Mouse (Mus musculus) liver, embryonic 15.5 days (tissue): Measurements from ENCODE around the gene Elp5. TPM values are rescaled to one million over a fixed set of nuclear protein-coding genes. Genes with fewer than 3 reads are reported as not detected.
A peak's percentile ranks its signal among the peaks of the same experiment; 100 is the strongest.

Experiments
- ATAC-seq: fragments of 200-750 bp; cut with Nextera tagmentation; 2 replicates; pipeline ENCODE4 v1.8.0; 2017; ENCODE audit warnings: moderate number of reproducible peaks, mild to moderate bottlenecking, moderate library complexity; ENCODE audit not compliant: insufficient read depth
- H3K27ac ChIP-seq: fragments of 300-500 bp; sonication (generic); replicated peaks from 2 replicates; pipeline ENCODE4 v1.5.1; 2015; ENCODE audit warnings: mild to moderate bottlenecking, inconsistent platforms
- H3K27me3 ChIP-seq: fragments of 300-500 bp; sonication (generic); 2 replicates; pipeline ENCODE4 v1.6.1; 2015; ENCODE audit warnings: mild to moderate bottlenecking, inconsistent platforms
- H3K36me3 ChIP-seq: fragments of 300-500 bp; sonication (generic); replicated peaks from 2 replicates; pipeline ENCODE4 v1.6.1; 2015; ENCODE audit warnings: moderate library complexity, mild to moderate bottlenecking, inconsistent platforms
- H3K4me1 ChIP-seq: fragments of 300-500 bp; sonication (generic); replicated peaks from 2 replicates; pipeline ENCODE4 v1.6.1; 2015; ENCODE audit warnings: inconsistent platforms
- H3K4me2 ChIP-seq: fragments of 300-500 bp; sonication (generic); 2 replicates; pipeline ENCODE4 v1.6.1; 2015; ENCODE audit warnings: moderate library complexity, mild to moderate bottlenecking, inconsistent platforms
- H3K4me3 ChIP-seq: fragments of 300-500 bp; sonication (generic); replicated peaks from 2 replicates; pipeline ENCODE4 v1.5.1; 2015; ENCODE audit warnings: mild to moderate bottlenecking, inconsistent platforms
- H3K9ac ChIP-seq: fragments of 300-500 bp; sonication (generic); 2 replicates; pipeline ENCODE4 v1.6.1; 2015; ENCODE audit warnings: moderate library complexity, mild to moderate bottlenecking, inconsistent platforms
- H3K9me3 ChIP-seq: fragments of 300-500 bp; sonication (generic); replicated peaks from 2 replicates; pipeline ENCODE4 v1.6.1; 2016; ENCODE audit warnings: inconsistent platforms
- WGBS: fragments of 180-500 bp; shearing (Covaris S2); methylation state at CpG from one replicate; pipeline ENCODE4 v1.1.7; 2015; ENCODE audit warnings: mixed read lengths; ENCODE audit not compliant: insufficient replicate concordance; 5-methylcytosine and 5-hydroxymethylcytosine counted together
- polyA plus RNA-seq: library from polyadenylated mRNA; unstranded; fragments of >200 nt; fragmentation: Nextera tagmentation; extraction: Ambion mirVana; gene quantifications from 2 replicates; pipeline ENCODE4 v1.2.1, GENCODE M21; 2015

The Elp5 gene
- polyA plus RNA-seq, 1 experiment from 2014 or later = 58.1 TPM

- peak overlapping the region; percentile 45 for H3K27ac ChIP-seq
- H3K4me2 ChIP-seq = peak overlapping the region; percentile 100; the same call in 1 of the 2 replicates
- 0 out of 2 replicates have a peak overlapping the region, but pooled peaks have one; percentile 1 for H3K9ac ChIP-seq
- no peaks in the 10 kb centered on the region for H3K27me3 ChIP-seq
- H3K4me3 ChIP-seq = peak overlapping the region; percentile 73; the same call in 1 of the 2 replicates
- no peaks in the 10 kb centered on the region for H3K9me3 ChIP-seq
- peaks cover 60% of the 10 kb centered on the region for H3K4me1 ChIP-seq
- WGBS = 75% methylated on average over 8 of the region's 8 CpGs
- no peak for ATAC-seq
- peaks cover 32% of the 10 kb centered on the region for H3K36me3 ChIP-seq
Observed at GRCm38 (mm10) chr11:69999666-70000065, 17.3 kb upstream of the Elp5 start.

DNA sequence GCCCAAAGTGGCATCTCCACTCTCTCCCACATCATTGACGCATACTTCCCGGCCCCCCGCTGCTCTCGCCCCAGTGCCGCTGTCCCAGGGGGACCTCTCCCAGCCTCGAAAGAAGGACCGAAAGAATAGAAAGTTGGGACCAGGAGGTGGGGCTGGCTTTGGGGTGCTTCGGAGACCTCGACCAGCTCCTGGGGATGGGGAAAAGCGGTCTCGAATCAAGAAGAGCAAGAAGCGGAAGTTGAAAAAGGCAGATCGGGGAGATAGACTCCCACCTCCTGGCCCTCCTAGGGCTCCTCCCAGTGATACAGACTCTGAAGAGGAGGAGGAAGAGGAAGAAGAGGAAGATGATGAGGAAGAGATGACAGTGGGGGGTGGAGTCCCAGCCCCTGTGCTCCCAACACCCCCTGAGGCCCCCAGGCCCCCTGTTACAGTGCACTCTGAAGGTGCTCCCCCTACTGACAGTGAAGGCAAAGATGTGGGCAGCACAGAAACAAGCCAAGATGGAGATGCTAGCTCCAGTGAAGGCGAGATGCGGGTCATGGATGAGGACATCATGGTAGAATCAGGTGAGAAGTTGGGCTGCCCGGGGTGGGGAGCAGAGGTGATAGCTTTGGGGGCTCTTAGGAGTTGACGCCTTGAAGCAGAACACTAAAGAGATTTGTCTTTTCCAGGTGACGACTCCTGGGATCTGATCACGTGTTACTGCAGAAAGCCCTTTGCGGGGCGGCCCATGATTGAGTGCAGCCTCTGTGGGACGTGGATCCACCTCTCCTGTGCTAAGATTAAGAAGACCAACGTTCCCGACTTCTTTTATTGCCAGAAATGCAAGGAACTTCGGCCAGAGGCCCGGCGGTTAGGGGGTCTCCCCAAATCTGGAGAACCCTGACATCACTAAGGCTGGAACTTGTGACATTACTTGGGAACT lies 16.5 kb upstream of the Elp5 start:
- Histone ChIP-seq H3K4me2 (no peak overlapping the region), H3K4me1 (peaks cover 68% of the 10 kb centered on the region), H3K36me3 (peaks cover 37% of the 10 kb centered on the region), H3K9me3 (no peaks in the 10 kb centered on the region), H3K9ac (no peak overlapping the region; the same call in 1 of the 2 replicates), H3K4me3 (no peak overlapping the region; the same call in 1 of the 2 replicates), H3K27ac (peak overlapping the region; percentile 99), H3K27me3 (no peaks in the 10 kb centered on the region)
- ATAC-seq = no peak
- WGBS = 85% methylated on average over 27 of the region's 27 CpGs

- Histone ChIP-seq H3K4me2 (peak overlapping the region; percentile 95), H3K9ac (peak overlapping the region; percentile 99), H3K4me1 (peaks cover 73% of the 10 kb centered on the region), H3K27ac (peak overlapping the region; percentile 99), H3K4me3 (peak overlapping the region; percentile 89), H3K36me3 (peaks cover 51% of the 10 kb centered on the region), H3K27me3 (no peaks in the 10 kb centered on the region), H3K9me3 (no peaks in the 10 kb centered on the region)
- WGBS = under 1% methylated on average over 42 of the region's 44 CpGs
- ATAC-seq = peak; percentile 60
Observed at GRCm38 (mm10) chr11:69997070-69997509, 14.8 kb upstream of the Elp5 start.

DNA sequence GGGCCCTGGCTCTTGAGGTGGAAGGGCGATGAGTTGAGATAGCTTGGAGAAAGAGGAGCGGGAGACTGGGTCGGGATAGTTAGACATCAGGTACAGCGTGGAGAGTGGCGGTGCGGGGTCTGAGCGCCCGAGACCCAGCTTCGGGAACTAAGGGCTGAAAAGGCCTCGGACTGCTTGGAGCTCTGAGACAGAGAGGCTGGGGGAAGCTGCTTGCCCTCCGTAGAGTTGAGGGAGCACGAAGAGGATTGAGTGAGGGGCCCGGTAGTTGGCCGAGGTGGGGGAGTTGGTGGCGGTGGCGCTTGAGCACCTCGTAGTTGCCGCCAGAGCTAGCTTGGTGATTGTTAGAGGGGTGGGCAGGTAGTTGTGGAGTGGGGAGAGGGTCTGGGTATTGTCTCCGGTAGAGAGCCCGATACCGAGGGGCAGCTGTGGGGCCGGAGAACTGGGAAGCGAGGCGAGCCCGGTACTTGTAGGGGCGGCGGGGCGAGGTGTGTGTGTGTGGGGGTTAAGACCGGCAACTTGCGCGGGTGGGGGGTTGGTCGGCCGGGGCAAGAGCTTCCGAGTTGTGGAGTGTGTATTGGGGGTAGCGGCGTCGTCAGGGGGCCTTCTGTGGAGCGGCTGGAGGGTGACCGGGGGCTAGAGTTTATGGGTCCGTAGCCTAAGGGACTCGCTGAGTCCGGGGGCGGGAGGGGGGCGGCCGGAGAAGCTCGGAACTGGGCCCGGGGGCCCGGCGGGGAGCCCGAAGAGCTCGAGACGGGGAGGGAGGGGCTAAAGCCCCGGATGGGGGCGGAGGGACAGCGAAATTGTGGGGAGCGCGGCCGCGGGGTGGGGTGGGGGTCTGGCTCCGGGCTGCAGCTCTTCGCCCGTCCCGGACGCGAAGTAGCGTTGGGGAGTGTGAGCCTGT lies 14.1 kb upstream of the Elp5 start:
- Histone ChIP-seq H3K27ac (peak overlapping the region; percentile 99), H3K9me3 (no peaks in the 10 kb centered on the region), H3K9ac (peak overlapping the region; percentile 99), H3K27me3 (no peaks in the 10 kb centered on the region), H3K4me3 (peak overlapping the region; percentile 89), H3K36me3 (peaks cover 51% of the 10 kb centered on the region), H3K4me2 (peak overlapping the region; percentile 95), H3K4me1 (peaks cover 67% of the 10 kb centered on the region)
- 1% methylated on average over 66 of the region's 66 CpGs for WGBS
- peak; percentile 5 for ATAC-seq

DNA sequence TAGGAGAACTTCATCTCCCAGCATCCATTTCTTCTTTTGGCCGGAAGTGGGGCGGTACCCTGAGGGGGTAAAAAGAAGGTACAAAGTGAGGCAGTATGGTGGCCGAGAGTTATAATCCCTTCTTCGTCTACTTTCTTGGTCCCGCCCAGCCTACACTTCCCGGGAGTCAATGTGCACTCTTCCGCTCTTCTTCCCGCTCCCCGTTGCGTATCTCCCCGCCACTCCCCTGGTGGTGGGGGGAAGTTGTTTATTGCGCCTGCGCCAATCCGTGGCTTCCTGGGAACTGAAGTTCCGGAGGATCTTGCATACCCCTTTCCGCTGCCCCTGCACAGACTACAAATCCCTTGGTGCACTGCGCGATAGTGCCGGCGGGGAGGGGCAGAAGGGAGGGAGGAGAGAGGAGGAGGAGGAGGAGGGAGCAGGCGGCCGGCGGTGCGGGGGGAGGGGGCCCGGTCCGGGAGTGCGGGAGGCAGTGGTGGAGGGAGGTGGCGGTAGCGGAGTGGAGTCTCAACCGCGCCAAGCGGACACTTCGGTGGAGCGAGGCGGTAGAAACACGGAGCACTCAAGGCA lies 13.2 kb upstream of the Elp5 start, which contains the start of gene Phf23:
Gene Phf23 (plus strand): TSS at position 387 of the 570 bp plus-strand sequence.
- peak within 1 kb of the TSS; percentile 95 for H3K4me2 ChIP-seq
- no peaks in the 10 kb centered on the region for H3K9me3 ChIP-seq
- under 1% methylated on average over 36 of the region's 36 CpGs for WGBS
- peak within 1 kb of the TSS; percentile 99 for H3K9ac ChIP-seq
- peak within 1 kb of the TSS; percentile 89 for H3K4me3 ChIP-seq
- H3K27ac ChIP-seq = peak within 1 kb of the TSS; percentile 99
- H3K27me3 ChIP-seq = no peaks in the 10 kb centered on the region
- H3K4me1 ChIP-seq = peaks cover 63% of the 10 kb centered on the region
- H3K36me3 ChIP-seq = peaks cover 51% of the 10 kb centered on the region
- peak; percentile 76 for ATAC-seq

DNA sequence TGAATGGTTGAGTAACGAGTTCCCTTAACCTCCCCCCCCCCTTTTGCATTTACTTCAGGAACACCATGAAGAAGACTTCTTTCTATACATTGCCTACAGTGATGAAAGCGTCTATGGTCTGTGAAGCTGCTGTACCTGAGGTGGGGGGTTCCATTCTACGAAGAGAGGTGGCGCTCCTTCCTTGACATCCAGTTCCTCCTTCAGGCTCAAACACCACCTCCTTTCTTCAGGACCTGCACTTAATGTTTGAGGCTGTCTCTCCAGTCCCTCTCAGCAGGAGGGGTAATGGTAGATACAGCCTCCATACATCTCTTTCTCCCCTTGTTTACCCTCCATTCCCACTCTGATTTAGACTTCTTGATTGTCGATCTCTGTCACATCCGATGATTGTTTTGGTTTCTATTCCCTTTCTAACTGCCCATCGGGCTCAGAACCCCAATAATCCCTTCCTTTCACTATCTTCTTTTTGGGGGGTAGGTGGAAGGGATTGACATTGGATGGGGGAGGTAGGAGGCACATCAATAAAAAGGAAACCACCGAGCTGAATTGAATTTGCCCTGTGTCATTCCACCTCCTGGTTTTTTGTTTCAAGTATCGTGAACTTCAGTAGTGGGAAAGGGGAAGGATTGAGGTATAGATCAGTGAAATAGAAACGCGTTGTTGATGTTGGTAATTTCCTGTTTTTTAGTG lies 12.2 kb upstream of the Elp5 start:
- peaks cover 51% of the 10 kb centered on the region for H3K36me3 ChIP-seq
- no peak for ATAC-seq
- peaks cover 62% of the 10 kb centered on the region for H3K4me1 ChIP-seq
- no peaks in the 10 kb centered on the region for H3K9me3 ChIP-seq
- H3K4me2 ChIP-seq = peak overlapping the region; percentile 95
- H3K4me3 ChIP-seq = peak overlapping the region; percentile 89
- H3K9ac ChIP-seq = peak overlapping the region; percentile 31; the same call in 1 of the 2 replicates
- 77% methylated on average over 11 of the region's 11 CpGs for WGBS
- H3K27me3 ChIP-seq = no peaks in the 10 kb centered on the region
- H3K27ac ChIP-seq = peak overlapping the region; percentile 99

GRCm38 (mm10) chr11:69992932-69993331 lies 10.6 kb upstream of the Elp5 start:
- peak overlapping the region; percentile 90 for H3K4me2 ChIP-seq
- 83% methylated on average over 3 of the region's 3 CpGs for WGBS
- H3K4me3 ChIP-seq = peak overlapping the region; percentile 87
- peak overlapping the region; percentile 7; the same call in 1 of the 2 replicates for H3K9ac ChIP-seq
- H3K27ac ChIP-seq = peak overlapping the region; percentile 39; the same call in 1 of the 2 replicates
- peaks cover 51% of the 10 kb centered on the region for H3K36me3 ChIP-seq
- H3K4me1 ChIP-seq = peaks cover 51% of the 10 kb centered on the region
- H3K27me3 ChIP-seq = no peaks in the 10 kb centered on the region
- no peaks in the 10 kb centered on the region for H3K9me3 ChIP-seq
- ATAC-seq = no peak

GRCm38 (mm10) chr11:69992396-69992795 lies 10.1 kb upstream of the Elp5 start:
- Histone ChIP-seq H3K4me2 (peak overlapping the region; percentile 90), H3K4me3 (peak overlapping the region; percentile 87), H3K36me3 (peaks cover 52% of the 10 kb centered on the region), H3K27me3 (no peaks in the 10 kb centered on the region), H3K9ac (peak overlapping the region; percentile 87), H3K27ac (peak overlapping the region; percentile 39; the same call in 1 of the 2 replicates), H3K4me1 (peaks cover 45% of the 10 kb centered on the region), H3K9me3 (no peaks in the 10 kb centered on the region)
- WGBS = 77% methylated on average over 10 of the region's 10 CpGs
- no peak for ATAC-seq

DNA sequence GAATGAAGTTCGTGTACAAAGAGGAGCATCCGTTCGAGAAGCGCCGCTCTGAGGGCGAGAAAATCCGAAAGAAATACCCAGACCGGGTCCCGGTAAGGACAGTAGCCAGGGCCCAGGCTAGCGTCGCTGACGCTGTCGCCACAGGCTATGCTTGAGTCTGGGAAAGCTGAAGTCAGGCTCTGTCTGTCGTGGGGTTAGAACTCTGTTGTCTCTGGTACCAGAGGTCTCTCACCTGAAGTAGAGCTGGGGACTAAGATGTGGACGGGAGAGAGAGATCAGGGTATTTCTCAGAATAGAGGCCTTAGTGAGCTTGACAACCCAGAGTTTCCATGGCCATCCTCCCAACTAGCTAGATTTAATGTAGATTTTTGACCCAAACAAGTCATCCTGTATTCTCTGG lies 9.4 kb upstream of the Elp5 start:
- H3K9me3 ChIP-seq = no peaks in the 10 kb centered on the region
- H3K27me3 ChIP-seq = no peaks in the 10 kb centered on the region
- H3K36me3 ChIP-seq = peaks cover 58% of the 10 kb centered on the region
- ATAC-seq = peak; percentile 13; the same call in 1 of the 2 replicates
- WGBS = under 1% methylated on average over 15 of the region's 15 CpGs
- peak overlapping the region; percentile 87 for H3K9ac ChIP-seq
- peaks cover 39% of the 10 kb centered on the region for H3K4me1 ChIP-seq
- peak overlapping the region; percentile 90 for H3K4me2 ChIP-seq
- H3K4me3 ChIP-seq = peak overlapping the region; percentile 87
- peak overlapping the region; percentile 98 for H3K27ac ChIP-seq
